Mouse (Mus musculus) brain, adult 2 months (tissue): ENCODE results near the gene Lmo4.

Experiments
- DNase-seq: peaks from one replicate; pipeline ENCODE4 v3.0.0; 2011; ENCODE audit warnings: low read depth, low spot score

The Lmo4 gene

GRCm38 (mm10) chr3:144203988-144204412 is 1.0 kb downstream of the Lmo4 start:
- no peak for DNase-seq

DNA sequence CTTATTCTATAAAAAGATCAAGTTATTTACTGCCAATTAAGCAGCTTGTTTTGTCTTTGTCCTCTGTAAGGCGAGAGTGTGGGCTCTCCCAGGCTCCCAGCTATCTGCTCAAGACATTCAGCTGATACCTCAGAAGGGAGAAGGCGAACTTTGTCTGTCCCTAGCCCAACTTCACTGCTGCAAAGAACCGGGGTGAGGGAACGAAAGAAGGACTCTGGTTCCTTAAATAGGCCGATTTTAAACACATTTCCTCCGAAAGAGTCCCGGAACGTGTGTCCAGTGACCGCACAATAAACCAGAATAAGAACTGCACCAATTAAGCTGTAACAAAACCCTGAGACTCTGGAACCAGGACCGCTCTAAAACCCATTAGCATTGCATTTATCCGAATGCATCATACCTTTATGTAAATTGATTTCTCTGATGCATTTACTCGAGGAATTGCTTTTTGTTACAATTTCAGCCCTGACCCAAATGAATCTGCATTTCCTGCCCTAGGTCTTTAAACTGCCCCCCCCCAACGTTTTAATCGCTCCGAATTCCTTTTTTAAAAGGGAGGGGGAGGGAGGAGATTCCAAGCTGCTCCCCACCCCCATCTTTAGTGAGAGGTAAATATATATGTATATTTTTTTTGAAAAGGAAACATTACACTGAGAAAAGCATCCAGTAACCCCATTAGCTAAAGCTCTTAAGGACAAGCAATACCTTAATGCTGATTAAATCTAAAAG is 1.6 kb downstream of the Lmo4 start:
- DNase-seq: no peak

- no peak for DNase-seq
Observed at GRCm38 (mm10) chr3:144202574-144203258, 2.3 kb downstream of the Lmo4 start.

- DNase-seq: peak; percentile 70
Observed at GRCm38 (mm10) chr3:144201794-144202573, 3.0 kb downstream of the Lmo4 start.

- DNase-seq: no peak
Observed at GRCm38 (mm10) chr3:144185327-144186152, 19.5 kb downstream of the Lmo4 start.

- DNase-seq: no peak
Observed at GRCm38 (mm10) chr3:144184918-144185317, 20.1 kb downstream of the Lmo4 start.

- no peak for DNase-seq
Observed at GRCm38 (mm10) chr3:144182229-144182628, 22.8 kb downstream of the Lmo4 start.

GRCm38 (mm10) chr3:144178937-144179336 is 26.1 kb downstream of the Lmo4 start:
- no peak for DNase-seq

DNA sequence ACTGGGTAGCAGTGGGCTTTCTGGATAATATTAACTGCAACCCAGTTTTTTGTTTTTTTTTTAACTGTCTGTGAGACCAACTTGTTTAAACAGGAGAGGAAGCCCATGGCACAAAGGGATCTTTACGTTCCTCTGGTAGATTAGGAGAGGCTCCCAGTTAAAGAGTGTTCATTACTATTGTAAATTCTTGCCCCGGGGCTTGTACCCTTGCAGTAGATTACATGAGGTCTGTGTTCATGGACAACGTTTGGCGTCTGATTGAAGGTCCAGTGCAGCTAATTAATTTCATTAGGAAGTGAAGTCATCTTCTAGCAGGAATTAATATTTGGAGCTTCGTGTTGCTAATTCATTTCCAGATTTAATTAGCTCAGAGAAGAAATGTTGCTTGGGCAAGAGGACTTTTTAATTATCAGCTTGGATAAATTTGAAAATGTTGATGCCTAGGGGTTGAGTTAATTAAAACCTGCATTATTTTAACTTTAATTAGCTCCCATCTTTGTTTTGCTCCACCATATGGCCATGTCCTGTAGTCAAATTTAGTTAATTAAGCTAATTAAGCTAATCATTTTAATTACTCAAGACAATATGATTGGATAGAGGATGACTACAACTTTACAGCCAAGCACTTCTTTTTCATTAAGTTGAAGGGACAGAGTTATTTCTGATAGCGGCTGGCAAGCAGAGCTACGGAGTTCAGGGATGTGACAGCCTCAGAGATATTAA is 31.0 kb downstream of the Lmo4 start:
- no peak for DNase-seq

DNA sequence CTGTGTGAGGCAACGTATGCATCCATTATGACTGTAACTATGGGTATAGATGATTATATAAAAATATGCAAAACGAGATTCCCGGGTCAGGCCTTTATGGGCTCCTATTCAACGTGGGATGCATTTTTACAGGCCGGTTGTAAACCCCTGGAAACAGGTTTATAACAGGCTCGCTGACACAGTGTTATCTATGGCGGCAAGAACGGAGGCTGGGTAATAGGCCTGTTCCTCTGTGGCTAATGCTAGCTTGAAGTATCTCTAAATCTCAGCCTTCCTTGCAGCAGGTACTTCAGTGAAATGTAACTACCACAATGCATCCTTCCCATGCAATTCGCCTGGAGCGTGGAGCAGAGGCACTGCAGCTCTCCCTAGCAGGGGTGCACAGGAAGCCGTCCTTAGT is 31.9 kb downstream of the Lmo4 start:
- no peak for DNase-seq

DNA sequence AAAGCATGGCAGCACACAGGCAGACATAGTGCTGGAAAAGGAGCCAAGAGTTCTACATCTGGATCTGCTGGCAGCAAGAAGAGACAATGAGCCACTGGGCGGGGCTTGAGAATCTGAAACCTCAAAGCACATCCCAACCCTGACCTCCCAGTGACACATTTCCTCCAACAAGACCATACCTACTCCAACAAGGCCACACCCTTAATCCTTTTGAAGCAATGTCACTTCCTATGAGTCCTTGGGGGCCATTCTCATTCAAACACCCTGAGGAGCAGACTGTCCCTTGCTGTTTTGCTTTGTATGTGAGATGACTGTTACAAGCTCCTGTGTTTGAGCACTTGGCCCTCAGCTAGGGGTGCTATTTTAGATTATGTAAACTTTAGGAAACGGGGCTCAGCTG is 33.3 kb downstream of the Lmo4 start:
- DNase-seq: no peak

DNA sequence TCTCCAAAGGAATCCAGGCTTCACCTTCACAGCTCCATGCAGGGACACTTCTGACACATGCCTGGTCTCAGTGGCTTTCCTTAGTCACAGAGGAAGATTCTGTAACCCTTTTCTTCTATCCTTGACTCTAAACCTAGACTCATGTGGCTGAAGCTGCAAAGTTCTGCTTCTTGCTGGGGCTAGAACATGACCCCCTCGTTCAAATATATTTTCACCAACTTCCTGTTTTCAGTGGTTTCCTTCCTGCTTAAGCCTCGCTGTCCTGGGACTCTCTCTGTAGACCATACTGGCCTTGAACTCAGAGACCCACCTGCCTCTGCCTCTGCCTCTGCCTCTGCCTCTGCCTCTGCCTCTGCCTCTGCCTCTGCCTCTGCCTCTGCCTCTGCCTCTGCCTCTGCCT is 34.5 kb downstream of the Lmo4 start:
- DNase-seq: no peak

DNA sequence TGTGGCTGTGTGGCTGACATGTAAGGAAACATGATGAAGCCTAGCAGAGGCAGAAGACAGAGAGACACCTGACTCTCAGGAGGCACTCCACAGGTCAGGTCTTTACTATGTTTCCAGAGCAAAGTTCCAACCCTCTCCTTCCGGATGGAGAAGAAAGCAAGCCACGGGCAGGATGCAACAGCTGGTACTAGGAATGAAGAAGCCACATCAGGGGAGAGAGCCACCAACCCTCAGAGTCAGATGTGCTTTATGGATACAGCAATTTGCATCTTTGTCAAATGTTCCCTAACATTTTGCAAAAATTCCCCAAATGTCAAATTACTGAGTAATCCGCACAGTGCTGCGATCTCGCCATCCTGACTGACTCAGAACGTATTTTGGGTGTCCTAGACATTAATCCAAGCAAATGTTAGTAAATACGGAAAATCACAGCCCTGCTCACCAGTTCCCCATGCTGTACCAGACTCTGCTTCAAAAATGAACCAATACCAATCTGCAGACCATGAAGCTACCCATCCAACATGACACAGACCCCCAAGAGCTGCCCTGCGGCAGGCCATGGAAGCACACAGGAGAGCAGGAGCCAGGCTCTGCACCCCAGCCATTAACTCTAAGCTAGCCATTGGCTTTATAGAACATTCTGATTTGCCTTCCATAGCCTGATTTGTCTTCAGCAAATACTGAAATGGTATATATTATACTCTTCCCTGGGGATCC is 38.4 kb downstream of the Lmo4 start:
- peak; percentile 63 for DNase-seq

DNA sequence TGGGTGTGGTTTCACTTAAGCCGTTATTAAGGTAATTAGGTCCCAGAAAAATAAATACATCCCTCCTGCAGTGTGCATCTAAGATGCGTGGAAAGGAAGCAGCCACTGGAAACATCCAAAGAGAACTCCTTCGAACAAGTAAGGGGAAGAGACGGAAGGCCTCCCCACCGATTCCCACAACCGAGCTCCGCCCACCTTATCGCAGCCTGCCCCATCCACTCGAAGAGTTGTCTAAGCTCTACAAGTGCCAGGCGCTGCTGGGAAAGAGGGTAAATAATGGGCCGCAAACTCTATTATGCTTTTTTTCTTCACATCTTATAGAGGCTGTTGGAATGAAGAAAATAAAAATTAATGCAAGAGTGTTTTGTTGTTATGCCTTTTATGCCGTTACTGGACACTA is 39.6 kb downstream of the Lmo4 start:
- no peak for DNase-seq

DNA sequence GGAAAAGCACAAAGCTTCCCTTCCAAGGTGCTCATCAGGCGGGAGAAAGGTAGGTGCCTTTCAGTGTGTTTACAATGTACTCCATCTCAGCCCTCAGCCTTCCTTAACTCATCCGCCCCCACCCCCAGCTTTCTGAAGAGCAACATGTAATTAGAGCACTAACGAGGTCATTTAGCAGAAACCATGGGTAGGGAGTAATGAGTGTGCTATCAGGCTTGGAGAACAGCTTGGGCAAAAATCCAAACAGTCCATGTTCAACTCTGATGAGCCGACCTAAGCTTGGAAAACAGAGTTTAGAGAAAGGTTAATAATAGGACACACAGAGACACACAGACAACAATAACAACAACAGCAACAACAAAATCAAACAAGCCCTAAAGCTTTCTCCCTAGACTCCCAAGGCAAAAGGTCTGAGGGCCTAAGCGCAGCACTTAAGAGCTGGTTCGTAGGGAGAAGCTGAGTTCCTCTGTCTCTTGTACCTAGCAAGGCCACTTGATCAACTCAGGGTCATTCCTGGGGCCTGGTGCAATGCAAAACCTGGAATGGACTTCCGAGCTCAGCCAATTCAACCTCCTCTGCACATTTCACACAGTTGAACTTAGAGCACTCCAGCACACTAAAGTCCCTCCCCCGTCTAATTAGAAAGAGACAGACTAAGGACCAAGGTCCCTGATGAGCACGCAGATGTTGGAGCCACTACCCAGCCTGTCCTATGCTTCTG is 40.2 kb downstream of the Lmo4 start:
- no peak for DNase-seq

GRCm38 (mm10) chr3:144163718-144164117 is 41.3 kb downstream of the Lmo4 start:
- DNase-seq: no peak

DNA sequence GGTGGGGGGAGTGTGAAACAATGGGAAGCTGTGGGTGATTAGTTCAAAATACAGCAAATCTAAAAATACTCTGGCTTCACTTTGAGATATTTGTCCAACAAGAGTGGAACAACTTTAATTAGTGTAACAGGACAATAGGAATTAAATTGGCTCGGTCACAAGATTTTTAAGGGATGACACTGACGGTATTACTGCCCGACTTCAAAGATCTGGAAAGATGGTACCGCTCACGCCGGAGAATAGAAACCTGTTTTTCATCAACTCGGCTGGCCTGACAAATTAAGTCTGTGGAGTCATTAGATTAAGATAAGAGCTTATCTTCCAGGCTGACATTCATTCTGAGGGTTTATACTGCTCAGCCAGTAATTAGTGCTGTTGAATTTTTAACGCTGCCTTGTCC is 42.9 kb downstream of the Lmo4 start:
- no peak for DNase-seq

- DNase-seq: no peak
Observed at GRCm38 (mm10) chr3:144161261-144161660, 43.8 kb downstream of the Lmo4 start.

DNA sequence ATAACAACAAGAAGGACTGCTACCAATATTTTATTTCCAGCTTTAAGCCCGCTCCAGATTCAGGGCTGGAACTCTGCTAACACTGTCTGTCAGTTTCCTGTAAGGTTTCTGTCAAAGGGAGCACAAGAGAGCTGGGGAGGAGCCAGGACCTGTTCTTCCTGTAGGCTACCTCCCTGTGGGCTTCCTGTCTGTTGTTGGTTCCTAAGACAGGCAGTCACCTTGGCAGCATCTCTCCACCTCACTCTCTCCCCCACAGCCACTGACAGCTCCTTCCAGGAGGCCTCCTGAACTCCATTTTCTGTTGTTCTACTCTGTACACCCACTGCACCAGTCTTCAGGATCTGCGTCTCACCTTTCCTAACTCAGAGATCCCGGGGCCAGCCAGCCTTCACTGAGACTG is 49.3 kb downstream of the Lmo4 start:
- no peak for DNase-seq

- no peak for DNase-seq
Observed at GRCm38 (mm10) chr3:144153395-144153794, 51.6 kb downstream of the Lmo4 start.
